8 mouse cellular contexts compared by ENCODE assay signal in the genomic region with DNA sequence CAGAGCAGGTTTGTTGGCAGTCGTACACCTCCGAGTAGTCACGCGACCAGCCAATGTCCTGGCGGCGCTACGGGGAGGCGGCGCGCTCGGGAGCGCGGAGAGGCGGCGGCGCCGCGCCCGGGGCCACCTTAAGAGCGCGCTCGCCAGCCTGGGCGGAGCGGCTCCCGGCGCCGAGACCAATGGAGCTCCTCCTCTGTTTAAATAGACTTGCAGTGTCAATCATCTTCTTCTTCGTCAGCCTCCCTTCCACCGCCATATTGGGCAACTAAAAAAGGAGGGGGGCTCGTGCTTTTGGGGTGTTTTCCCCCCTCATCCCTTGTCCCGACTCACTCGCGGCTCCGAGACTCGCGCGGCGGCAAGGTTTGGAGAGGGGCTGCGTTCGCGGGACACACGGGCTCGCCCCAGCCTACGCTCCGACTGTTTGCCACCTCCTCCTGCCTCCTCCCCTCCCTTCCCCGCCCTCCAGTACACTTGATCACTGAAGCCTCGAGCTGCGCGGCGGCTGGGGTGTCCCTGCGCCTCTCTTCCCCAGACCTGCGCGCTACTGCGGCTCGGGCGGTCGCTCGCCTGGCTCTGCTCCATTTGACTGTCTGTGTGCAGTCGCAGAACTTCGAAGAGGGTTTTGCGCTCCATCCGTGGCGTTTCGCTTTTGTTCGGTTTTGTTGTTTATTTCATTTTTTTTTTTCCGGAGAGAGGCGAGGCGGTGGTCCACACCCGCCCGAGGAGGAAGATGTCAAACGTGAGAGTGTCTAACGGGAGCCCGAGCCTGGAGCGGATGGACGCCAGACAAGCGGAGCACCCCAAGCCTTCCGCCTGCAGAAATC. TPM values are rescaled to one million over a fixed set of nuclear protein-coding genes. Genes with fewer than 3 reads are reported as not detected.
A peak's percentile ranks its signal among the peaks of the same experiment; 100 is the strongest.
DNase-seq lines count a peak whose midpoint lies in the region; ATAC-seq and TF ChIP-seq lines count a peak whose summit lies in the region.

Gene Cdkn1b, plus strand, starts transcription at position 212 of the 824 bp plus-strand sequence.

- H3K4me3 ChIP-seq in ES-Bruce4 (ENCODE audit: low read depth, low read length) = peak within 1 kb of the TSS; percentile 97
- H3K4me3 ChIP-seq in forebrain, embryonic 12.5 days (replicated peaks) = peak within 1 kb of the TSS; percentile 91
- peak within 1 kb of the TSS; percentile 85 for H3K4me3 ChIP-seq in heart, embryonic 16.5 days (ENCODE audit: low read length)
- H3K4me3 ChIP-seq in liver, embryonic 14.5 days (ENCODE audit: insufficient read depth in 1 of 2, low read depth in 2 of 2, low read length in 2 of 2) = peak within 1 kb of the TSS; percentile 91 to 99
- H3K4me3 ChIP-seq in neural tube, embryonic 11.5 days (ENCODE audit: low read depth, low read length) = peak within 1 kb of the TSS; percentile 96
- peak within 1 kb of the TSS; percentile 98 for H3K4me3 ChIP-seq in stomach, embryonic 16.5 days (replicated peaks; ENCODE audit: low read length)

- ATAC-seq in forebrain, embryonic 12.5 days (ENCODE audit: low FRiP score) = peak; percentile 97
- ATAC-seq in heart, embryonic 16.5 days (replicated peaks; ENCODE audit: extremely low read depth, insufficient read depth, low FRiP score) = peak; percentile 93
- peak; percentile 94 for ATAC-seq in liver, embryonic 14.5 days (ENCODE audit: insufficient read depth)
- ATAC-seq in neural tube, embryonic 11.5 days (ENCODE audit: insufficient read depth, low FRiP score, low TSS enrichment) = peak; percentile 95
- peak; percentile 95 for ATAC-seq in stomach, embryonic 16.5 days (ENCODE audit: insufficient read depth, low FRiP score)

- H3K9ac ChIP-seq in ES-Bruce4 (ENCODE audit: low read depth, poor library complexity, severe bottlenecking) = peak within 1 kb of the TSS; percentile 95
- H3K9ac ChIP-seq in forebrain, embryonic 12.5 days = peak within 1 kb of the TSS; percentile 97
- H3K9ac ChIP-seq in heart, embryonic 16.5 days (ENCODE audit: low read length) = peak within 1 kb of the TSS; percentile 92
- H3K9ac ChIP-seq in liver, embryonic 14.5 days (replicated peaks) = peak within 1 kb of the TSS; percentile 94
- H3K9ac ChIP-seq in neural tube, embryonic 11.5 days (ENCODE audit: low read length) = peak within 1 kb of the TSS; percentile 91
- H3K9ac ChIP-seq in stomach, embryonic 16.5 days (ENCODE audit: low read length) = peak within 1 kb of the TSS; percentile 96

- H3K27ac ChIP-seq in ES-Bruce4 (ENCODE audit: insufficient read depth, low read length) = peak within 1 kb of the TSS; percentile 78
- peak within 1 kb of the TSS; percentile 97 for H3K27ac ChIP-seq in forebrain, embryonic 12.5 days
- H3K27ac ChIP-seq in heart, embryonic 16.5 days (ENCODE audit: low read length) = peak within 1 kb of the TSS; percentile 99
- H3K27ac ChIP-seq in liver, embryonic 14.5 days = peak within 1 kb of the TSS; percentile 96
- peak within 1 kb of the TSS; percentile 92 for H3K27ac ChIP-seq in neural tube, embryonic 11.5 days (ENCODE audit: low read depth, low read length)
- H3K27ac ChIP-seq in stomach, embryonic 16.5 days (ENCODE audit: low read length) = peak within 1 kb of the TSS; percentile 98

- DNase-seq in c-Kit-positive CD71-positive TER-119-positive erythroid progenitor cells, embryonic 14.5 days (ENCODE audit: low spot score) = peak; percentile 88
- peak; percentile 93 to 95 for DNase-seq in kidney, postnatal 36 days
- peak; percentile 84 to 86 (median 86) for DNase-seq in liver, embryonic 14.5 days (ENCODE audit: low read depth in 3 of 3, low spot score in 3 of 3)
- DNase-seq in neural tube, embryonic 11.5 days (ENCODE audit: low spot score) = peak; percentile 95

- no peaks in the 10 kb centered on the region for H3K27me3 ChIP-seq in ES-Bruce4 (ENCODE audit: control insufficient read depth, insufficient read depth, low read length, poor library complexity, severe bottlenecking)
- peaks cover 9% of the 10 kb centered on the region; the same call in 1 of the 2 replicates for H3K27me3 ChIP-seq in forebrain, embryonic 12.5 days
- H3K27me3 ChIP-seq in heart, embryonic 16.5 days (ENCODE audit: control insufficient read depth, insufficient read depth, low read length) = no peaks in the 10 kb centered on the region
- H3K27me3 ChIP-seq in liver, embryonic 14.5 days (ENCODE audit: control insufficient read depth, insufficient read depth, low read length) = no peaks in the 10 kb centered on the region
- no peaks in the 10 kb centered on the region for H3K27me3 ChIP-seq in neural tube, embryonic 11.5 days (ENCODE audit: control insufficient read depth, insufficient read depth, low read length)
- H3K27me3 ChIP-seq in stomach, embryonic 16.5 days (ENCODE audit: control insufficient read depth, insufficient read depth, low read length) = no peaks in the 10 kb centered on the region

- peak; percentile 20 for TF ChIP-seq POLR2A in ES-Bruce4 (IDR thresholded peaks at IDR 0.05; ENCODE audit: insufficient read depth, low read length)

- no peaks in the 10 kb centered on the region for H3K4me1 ChIP-seq in ES-Bruce4 (ENCODE audit: control insufficient read depth, insufficient read depth, low read length)
- H3K4me1 ChIP-seq in forebrain, embryonic 12.5 days = peaks cover 54% of the 10 kb centered on the region
- H3K4me1 ChIP-seq in heart, embryonic 16.5 days (ENCODE audit: control insufficient read depth, insufficient read depth, low read length) = peaks cover 31% of the 10 kb centered on the region
- peaks cover 18 to 19% of the 10 kb centered on the region in 2 experiments for H3K4me1 ChIP-seq in liver, embryonic 14.5 days (replicated peaks; ENCODE audit: control insufficient read depth in 2 of 2, insufficient read depth in 2 of 2, low read length in 1 of 2)
- peaks cover 15% of the 10 kb centered on the region; the same call in 1 of the 2 replicates for H3K4me1 ChIP-seq in neural tube, embryonic 11.5 days (ENCODE audit: control insufficient read depth, insufficient read depth, low read length)
- peaks cover 29% of the 10 kb centered on the region for H3K4me1 ChIP-seq in stomach, embryonic 16.5 days (ENCODE audit: control insufficient read depth, insufficient read depth, low read length)

- peak within 1 kb of the TSS; percentile 92 for H3K4me2 ChIP-seq in forebrain, embryonic 12.5 days
- peak within 1 kb of the TSS; percentile 92 for H3K4me2 ChIP-seq in heart, embryonic 16.5 days (ENCODE audit: low read depth, low read length)
- H3K4me2 ChIP-seq in liver, embryonic 14.5 days (ENCODE audit: low read depth) = peak within 1 kb of the TSS; percentile 96
- H3K4me2 ChIP-seq in neural tube, embryonic 11.5 days (ENCODE audit: low read depth) = peak within 1 kb of the TSS; percentile 94
- peak within 1 kb of the TSS; percentile 93 for H3K4me2 ChIP-seq in stomach, embryonic 16.5 days (ENCODE audit: low read depth, low read length)

- peaks cover 13% of the 10 kb centered on the region; the same call in 1 of the 2 replicates for H3K36me3 ChIP-seq in ES-Bruce4 (ENCODE audit: control insufficient read depth, insufficient read depth, low read length, poor library complexity, severe bottlenecking)
- peaks cover 4% of the 10 kb centered on the region for H3K36me3 ChIP-seq in forebrain, embryonic 12.5 days (replicated peaks)
- H3K36me3 ChIP-seq in heart, embryonic 16.5 days (ENCODE audit: control insufficient read depth, insufficient read depth) = peaks cover 3% of the 10 kb centered on the region; the same call in 1 of the 2 replicates
- H3K36me3 ChIP-seq in liver, embryonic 14.5 days (replicated peaks; ENCODE audit: control insufficient read depth, insufficient read depth, low read depth) = peaks cover 16% of the 10 kb centered on the region
- H3K36me3 ChIP-seq in neural tube, embryonic 11.5 days (ENCODE audit: control insufficient read depth, insufficient read depth, low read length) = no peaks in the 10 kb centered on the region
- H3K36me3 ChIP-seq in stomach, embryonic 16.5 days (ENCODE audit: control insufficient read depth, insufficient read depth, low read length) = no peaks in the 10 kb centered on the region

- under 1% methylated on average over 77 of the region's 77 CpGs for WGBS in forebrain, embryonic 12.5 days
- under 1% methylated on average over 77 of the region's 77 CpGs for WGBS in heart, embryonic 16.5 days
- WGBS in liver, embryonic 14.5 days (ENCODE audit: insufficient replicate concordance) = under 1% methylated on average over 74 of the region's 77 CpGs
- WGBS in neural tube, embryonic 11.5 days = under 1% methylated on average over 77 of the region's 77 CpGs
- WGBS in stomach, embryonic 16.5 days = under 1% methylated on average over 77 of the region's 77 CpGs

- no peak for TF ChIP-seq EP300 in ES-Bruce4 (IDR thresholded peaks at IDR 0.05; ENCODE audit: insufficient read depth, low read depth, low read length)
- no peak for TF ChIP-seq EP300 in liver, embryonic 14.5 days (IDR thresholded peaks at IDR 0.05; ENCODE audit: low read depth)

- H3K9me3 ChIP-seq in ES-Bruce4 (replicated peaks; ENCODE audit: control insufficient read depth, insufficient read depth, low read length, poor library complexity, severe bottlenecking) = no peaks in the 10 kb centered on the region
- no peaks in the 10 kb centered on the region for H3K9me3 ChIP-seq in forebrain, embryonic 12.5 days
- no peaks in the 10 kb centered on the region for H3K9me3 ChIP-seq in heart, embryonic 16.5 days (replicated peaks; ENCODE audit: control insufficient read depth, low read length)
- no peaks in the 10 kb centered on the region for H3K9me3 ChIP-seq in liver, embryonic 14.5 days (ENCODE audit: control insufficient read depth, low read length)
- no peaks in the 10 kb centered on the region for H3K9me3 ChIP-seq in neural tube, embryonic 11.5 days (ENCODE audit: control insufficient read depth, low read length)
- H3K9me3 ChIP-seq in stomach, embryonic 16.5 days (replicated peaks; ENCODE audit: control insufficient read depth, low read length) = no peaks in the 10 kb centered on the region

- TF ChIP-seq CTCF in ES-Bruce4 (IDR thresholded peaks at IDR 0.05; ENCODE audit: low read depth, low read length) = no peak
- no peak; the same call in 1 of the 2 replicates for TF ChIP-seq CTCF in liver, embryonic 14.5 days (IDR thresholded peaks at IDR 0.05; ENCODE audit: low read depth)

RNA-seq across cellular contexts. Expression of gene Cdkn1b, which starts in this region (rescaled TPM):
- polyA plus RNA-seq in ES-Bruce4 (2011; ENCODE audit: insufficient read depth, insufficient read length, low read depth, missing spikeins) = 37.2 and 38.4 TPM in 2 replicates
- 36.4 and 40.5 TPM in 2 replicates for polyA plus RNA-seq in forebrain, embryonic 12.5 days (2016; fragmentation: Nextera tagmentation; extraction: Ambion mirVana)
- polyA plus RNA-seq in heart, embryonic 16.5 days (2015; fragmentation: Nextera tagmentation; extraction: Ambion mirVana) = 14.7 TPM in 2 replicates
- polyA plus RNA-seq in liver, embryonic 14.5 days (2012; rRNA removed) = 8.4 and 12.2 TPM in 2 replicates
- polyA plus RNA-seq in liver, embryonic 14.5 days (2014; fragmentation: Nextera tagmentation; extraction: Ambion mirVana) = 11.7 and 12.6 TPM in 2 replicates
- polyA plus RNA-seq in neural tube, embryonic 11.5 days (2014; fragmentation: Nextera tagmentation; extraction: Ambion mirVana) = 17.8 and 20.7 TPM in 2 replicates
- 15.5 and 17.7 TPM in 2 replicates for polyA plus RNA-seq in stomach, embryonic 16.5 days (2015; fragmentation: Nextera tagmentation; extraction: Ambion mirVana)

Comparison
In these comparisons a context has a peak if more than half of its experiments do, and no peak if none do; other contexts are left out.
1. Peak in every context shown above with its lines: DNase-seq, ATAC-seq, H3K4me3 ChIP-seq and H3K27ac ChIP-seq.